Mouse (Mus musculus): ENCODE measurements around the gene Gm11213. TPM values are rescaled to one million over a fixed set of nuclear protein-coding genes. Genes with fewer than 3 reads are reported as not detected.
A peak's percentile ranks its signal among the peaks of the same experiment; 100 is the strongest.

The Gm11213 gene
- not detected in 2 replicates for total RNA-seq (2014; fragmentation: Nextera tagmentation)
- total RNA-seq (2017) = not detected in 2 replicates

DNA sequence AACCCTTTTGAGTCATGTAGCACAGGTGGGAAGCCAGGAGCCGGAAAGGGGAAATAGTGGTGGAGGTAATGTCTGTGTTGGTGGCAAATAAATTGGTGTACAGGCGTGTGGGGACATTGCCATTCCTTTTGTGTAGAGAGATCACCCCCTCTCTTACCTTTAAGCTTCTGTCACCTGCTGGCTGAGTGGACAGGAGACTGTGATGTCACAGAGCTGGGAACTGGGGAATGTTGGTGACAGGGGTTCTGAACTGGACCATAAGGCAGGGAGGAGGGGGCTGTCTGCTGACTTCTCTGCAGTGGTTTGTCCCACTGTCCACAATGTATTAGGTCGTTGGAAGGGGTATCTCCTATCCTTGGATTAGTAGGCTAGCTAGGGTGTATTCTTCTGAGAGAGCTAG lies at the start of gene Gm11213:
Gene Gm11213 (minus strand): TSS at position 317 of the 400 bp plus-strand sequence.
- ATAC-seq (replicated peaks; ENCODE audit: poor library complexity, severe bottlenecking) = no peak

DNA sequence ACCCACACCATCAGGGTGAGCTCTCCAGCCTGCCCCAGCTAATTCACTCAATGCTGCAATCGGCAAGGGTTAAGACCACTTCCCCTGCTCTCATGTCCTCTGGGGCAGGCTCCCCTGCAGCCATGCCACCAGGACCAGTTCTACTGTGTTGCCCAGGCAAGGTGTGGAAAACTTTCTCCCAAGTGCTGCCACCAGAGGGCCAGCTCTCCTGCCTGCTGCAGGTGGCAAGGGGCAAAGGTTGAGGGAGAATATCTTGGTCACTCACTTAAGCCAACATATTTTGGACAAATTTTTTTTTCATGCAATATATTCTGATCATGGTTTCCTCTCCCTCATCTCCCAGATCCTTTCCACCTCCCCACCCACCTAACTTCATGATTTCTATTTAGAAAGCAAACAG lies 49.3 kb upstream of the Gm11213 start:
- ATAC-seq (replicated peaks; ENCODE audit: poor library complexity, severe bottlenecking) = peak; percentile 61

DNA sequence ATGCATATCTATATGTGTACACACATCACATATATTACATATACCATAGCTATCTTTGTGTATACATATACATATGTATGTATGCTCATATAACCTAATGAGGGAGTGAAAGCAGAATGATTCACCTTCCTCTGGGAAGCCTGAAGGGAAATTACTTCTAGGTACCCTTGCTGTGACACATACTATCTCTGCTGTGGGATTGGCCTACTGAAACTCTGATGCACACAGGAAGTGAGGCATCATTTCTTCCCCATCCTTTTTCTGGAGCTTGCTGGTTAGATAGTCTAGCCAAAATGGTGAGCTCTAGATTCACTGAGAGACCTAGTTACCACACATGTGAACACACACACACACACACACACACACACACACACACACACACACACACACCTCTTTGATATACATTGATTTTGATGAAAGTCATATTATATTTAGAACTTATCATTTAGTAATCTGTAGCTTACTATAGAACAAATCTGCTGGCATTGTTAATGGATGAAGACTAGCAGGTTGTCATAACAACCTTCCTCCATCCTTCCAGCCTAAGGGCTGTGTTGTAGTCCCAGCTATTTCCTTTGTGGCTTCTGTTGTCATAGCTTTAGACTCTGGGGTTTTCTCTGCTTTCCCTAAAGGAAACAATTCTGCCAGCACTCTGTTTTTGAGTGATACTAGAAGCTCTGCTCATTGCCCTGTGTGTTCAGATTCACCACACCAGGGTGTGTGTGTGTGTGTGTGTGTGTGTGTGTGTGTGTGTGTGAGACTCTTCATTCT lies 39.1 kb upstream of the Gm11213 start:
- no peak for ATAC-seq (replicated peaks; ENCODE audit: poor library complexity, severe bottlenecking)

DNA sequence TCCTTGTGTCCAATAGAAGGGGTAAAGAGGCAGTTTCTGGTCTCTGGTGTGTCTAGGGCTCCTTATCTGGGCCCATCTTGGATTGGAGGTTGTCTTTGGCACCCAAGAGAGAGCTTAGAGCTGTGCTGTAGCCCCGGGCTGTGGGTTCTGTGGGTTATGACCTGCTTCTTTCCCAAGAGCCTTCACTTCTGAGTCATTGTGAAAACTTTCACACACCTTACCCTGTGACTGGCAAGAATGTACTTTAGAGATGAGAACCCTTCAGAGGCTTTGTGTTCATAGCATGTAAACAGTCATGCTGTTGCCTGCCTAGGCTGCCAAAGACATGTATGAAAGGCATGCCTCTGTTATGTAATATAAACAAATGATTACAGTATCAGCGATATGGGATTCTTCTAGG lies 34.8 kb upstream of the Gm11213 start:
- no peak; the same call in 1 of the 2 replicates for ATAC-seq (replicated peaks; ENCODE audit: poor library complexity, severe bottlenecking)

DNA sequence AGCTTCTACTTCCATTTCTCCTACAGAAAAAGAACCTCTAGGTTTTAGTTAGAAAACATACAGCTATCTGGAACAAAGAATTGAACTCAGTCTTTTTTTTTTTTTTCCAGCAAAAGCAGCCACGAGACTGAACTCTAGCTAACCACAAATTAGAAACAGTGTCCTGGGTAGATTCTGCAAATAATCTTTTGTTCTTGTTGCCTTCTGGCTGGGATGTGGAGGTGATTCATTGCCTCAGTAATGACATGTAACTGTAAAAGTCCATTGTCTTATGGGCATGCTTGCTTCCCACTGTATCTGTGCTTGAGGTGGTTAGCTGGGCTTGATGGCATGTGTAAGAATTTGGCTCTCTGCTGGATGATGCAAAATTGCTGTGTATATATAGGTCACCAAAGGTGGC lies 33.5 kb upstream of the Gm11213 start:
- no peak for ATAC-seq (replicated peaks; ENCODE audit: poor library complexity, severe bottlenecking)

DNA sequence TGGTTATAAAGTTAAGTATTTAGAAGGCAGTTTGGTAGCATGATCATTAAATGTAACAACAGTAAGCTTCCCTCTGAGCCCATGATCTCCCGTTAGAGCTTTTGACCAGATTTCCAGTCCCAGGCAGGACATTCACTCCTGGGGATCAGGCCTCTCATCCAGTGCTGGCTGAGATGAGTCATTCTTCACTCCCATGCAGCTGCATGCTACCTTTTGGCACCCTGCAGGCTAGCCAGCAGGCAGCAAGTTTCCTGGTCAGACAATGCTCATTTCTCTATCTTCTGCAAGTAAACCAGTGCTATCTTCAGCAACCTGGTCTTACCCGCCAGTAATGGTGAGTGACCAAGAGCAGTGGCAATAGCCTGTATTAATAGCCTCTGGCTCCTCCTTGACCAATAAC lies 28.1 kb upstream of the Gm11213 start:
- ATAC-seq (replicated peaks; ENCODE audit: poor library complexity, severe bottlenecking) = no peak

DNA sequence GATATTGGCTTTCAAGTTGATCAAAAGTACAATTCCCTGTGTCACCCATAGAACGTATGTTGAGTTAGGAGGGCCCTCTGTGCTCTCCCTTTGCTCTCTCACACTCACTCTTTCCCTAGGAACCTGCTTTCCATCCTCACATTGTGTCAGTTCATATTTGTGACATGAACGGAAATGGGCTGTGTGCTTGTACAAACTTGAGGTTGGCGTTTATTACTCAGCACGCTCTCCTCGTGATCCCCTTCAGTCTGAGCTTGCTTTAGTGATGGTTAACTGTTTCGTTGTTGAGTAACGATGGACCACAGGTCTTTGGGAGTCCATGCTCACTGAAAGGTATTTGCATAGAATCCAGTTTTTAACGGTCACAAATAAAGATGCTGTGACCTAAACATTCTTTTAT lies 22.1 kb upstream of the Gm11213 start:
- peak; percentile 69 for ATAC-seq (replicated peaks; ENCODE audit: poor library complexity, severe bottlenecking)

DNA sequence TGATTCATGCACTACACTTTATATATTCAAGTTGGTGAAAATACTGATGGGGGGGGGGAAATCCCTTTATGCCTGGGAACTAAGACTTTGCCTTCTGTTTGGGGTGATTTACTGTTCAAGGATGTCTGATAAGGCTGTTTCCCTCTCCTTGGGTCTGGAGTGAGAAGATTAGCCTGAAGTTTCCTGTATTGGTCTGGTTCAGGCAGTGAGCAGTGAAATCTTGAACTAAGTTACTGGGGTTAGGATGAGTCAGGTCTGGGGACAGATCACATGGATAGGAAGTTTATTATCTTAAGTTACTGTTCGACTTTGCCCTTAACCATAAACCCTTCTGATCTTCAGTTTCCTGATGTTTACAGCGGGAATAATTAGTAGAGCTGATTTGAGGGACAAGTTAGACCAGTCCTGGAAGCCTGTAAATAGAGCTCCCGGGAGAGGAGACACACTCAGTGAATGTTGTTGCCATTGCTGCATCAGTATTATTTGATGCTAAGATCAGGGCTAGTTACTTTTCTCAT lies 20.6 kb upstream of the Gm11213 start:
- ATAC-seq (replicated peaks; ENCODE audit: poor library complexity, severe bottlenecking) = no peak

DNA sequence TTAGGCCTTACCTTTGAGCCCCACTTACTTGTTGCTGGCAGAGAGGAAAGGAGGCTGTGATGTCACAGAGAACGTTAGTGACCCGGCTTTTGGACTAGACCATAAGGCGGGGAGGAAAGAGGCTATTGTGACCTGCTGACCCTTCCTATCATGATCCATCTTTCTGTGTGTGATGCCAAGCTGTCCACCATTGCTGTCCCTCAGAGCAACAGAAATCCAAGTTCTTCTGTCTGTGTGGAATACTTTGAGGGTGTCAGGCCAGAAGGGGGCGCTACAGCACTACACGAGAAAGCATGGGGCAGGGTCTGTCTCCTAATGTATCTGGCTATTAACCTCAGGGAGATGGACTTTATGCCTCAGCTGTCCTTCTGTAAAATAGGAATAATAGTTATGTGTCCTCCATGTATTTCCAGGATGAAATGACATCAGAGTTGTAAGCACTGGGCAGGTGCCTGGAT lies 17.3 kb upstream of the Gm11213 start, which contains the start of gene Tex48:
Gene Tex48 (minus strand): TSS at position 51 of the 458 bp plus-strand sequence.
- ATAC-seq (replicated peaks; ENCODE audit: poor library complexity, severe bottlenecking) = peak; percentile 58

DNA sequence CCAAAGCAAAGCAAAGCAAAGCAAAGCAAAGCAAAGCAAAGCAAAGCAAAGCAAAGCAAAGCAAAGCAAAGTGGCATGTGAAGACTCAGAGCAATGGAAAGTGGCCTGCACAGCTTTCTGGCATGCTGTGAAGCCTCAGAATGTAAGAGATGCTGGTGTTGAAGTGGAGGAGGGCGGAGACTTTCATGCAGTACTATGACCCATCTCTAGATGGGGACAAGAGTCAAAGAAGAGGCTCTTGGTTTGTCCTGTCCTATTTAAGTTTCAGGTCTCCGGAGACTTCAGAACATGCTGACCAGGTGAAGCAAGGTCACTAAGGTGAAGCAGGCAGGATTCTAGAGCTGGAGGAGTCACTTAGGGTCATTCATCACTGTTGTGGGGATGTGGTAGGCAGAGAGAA lies 16.8 kb upstream of the Gm11213 start:
- peak; percentile 43; the same call in 1 of the 2 replicates for ATAC-seq (replicated peaks; ENCODE audit: poor library complexity, severe bottlenecking)

DNA sequence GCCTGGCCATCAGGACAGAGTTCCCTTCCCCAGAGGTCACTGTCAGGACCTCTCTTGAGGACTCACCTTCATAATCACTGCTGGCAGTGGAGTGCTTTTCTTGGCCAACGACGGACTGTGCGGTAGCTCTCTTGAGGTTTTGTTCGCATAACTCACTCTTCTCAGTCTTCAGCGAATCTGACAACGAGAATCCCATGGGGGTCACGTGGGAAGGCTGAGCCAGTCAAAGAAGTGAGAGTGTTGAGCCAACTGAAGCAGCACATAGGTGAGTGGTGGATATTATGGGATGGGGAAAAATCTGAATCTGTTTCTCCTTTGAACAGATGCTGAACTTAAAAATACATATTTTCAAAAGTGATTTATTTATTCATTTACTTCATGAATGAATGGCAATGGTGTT lies 3.3 kb upstream of the Gm11213 start:
- ATAC-seq (replicated peaks; ENCODE audit: poor library complexity, severe bottlenecking) = no peak

DNA sequence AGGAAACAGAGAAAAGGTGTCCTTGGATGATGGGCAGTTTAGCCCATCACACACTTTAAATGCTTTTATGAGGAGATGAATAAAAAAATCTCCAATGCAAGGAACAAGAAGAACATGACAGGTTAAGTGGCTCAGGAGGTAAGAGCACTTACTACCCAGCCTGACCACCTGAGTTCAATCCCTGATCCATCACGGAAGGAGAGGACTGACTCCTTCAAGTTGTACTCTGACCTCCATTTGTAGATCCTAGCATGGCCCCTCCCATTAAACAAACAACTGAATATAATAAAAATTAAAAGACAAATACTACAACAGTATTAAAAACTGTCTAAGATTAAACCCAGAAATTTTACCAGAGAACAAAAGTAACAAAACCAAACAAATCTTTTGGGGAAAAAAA lies 907 bp upstream of the Gm11213 start:
- no peak for ATAC-seq (replicated peaks; ENCODE audit: poor library complexity, severe bottlenecking)

DNA sequence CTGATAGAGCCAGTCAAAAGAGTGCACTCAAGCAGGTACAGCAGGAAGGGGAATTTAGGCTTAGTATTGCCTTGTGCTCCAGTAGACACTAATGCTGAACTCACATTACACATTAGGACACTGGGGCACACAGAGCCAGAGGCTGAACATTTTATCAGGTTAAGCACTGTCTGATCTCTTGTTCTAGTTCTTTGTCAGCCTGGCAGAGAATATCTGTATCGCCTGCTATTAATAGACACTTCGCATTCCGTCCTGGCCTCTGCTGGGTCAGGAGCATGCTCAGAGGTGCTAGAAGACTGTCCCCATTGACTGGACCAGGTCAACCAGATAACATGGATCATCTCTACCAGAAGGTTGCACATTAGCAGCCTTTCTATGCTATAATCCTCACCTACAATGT lies 484 bp upstream of the Gm11213 start:
- ATAC-seq (replicated peaks; ENCODE audit: poor library complexity, severe bottlenecking) = no peak

DNA sequence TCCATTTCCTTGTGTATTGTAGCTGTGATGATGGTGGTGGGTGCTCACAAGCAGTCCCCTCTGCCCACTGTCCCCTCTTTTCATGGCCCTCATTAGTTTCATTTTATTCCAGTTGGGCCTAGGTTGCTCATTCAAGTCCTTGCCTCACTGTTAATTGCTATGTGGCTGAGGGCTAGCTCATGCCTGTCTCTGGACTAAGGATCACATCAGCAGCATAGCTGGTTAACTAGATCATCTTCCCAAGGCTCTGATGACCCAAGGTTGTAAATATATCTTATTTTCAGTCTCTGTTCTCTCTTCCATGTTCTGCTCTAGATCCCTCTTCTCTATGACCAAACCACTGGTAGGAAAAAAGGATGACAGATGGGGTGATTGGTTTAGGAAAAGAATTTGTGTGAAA lies 3.8 kb downstream of the Gm11213 start:
- no peak for ATAC-seq (replicated peaks; ENCODE audit: poor library complexity, severe bottlenecking)

DNA sequence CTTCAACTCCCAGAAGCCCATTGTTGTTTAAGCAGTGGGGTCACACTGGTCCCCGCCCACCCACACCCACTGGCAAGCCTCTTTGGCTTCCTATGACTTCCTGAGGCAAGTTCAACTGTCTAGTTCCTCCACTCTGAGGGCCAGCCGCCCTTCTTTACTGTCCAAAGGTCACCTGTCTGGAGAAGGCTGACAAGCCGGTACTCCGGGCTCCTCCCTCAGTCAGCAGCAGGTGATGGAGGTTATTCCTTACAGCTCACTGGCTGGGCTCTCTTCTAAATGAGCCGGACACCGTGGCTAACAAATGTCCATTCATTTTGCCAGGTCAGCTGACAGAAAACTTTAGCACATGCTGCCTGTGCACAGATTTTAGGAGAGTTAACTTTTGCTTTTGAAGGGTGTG lies 4.3 kb downstream of the Gm11213 start:
- no peak for ATAC-seq (replicated peaks; ENCODE audit: poor library complexity, severe bottlenecking)

DNA sequence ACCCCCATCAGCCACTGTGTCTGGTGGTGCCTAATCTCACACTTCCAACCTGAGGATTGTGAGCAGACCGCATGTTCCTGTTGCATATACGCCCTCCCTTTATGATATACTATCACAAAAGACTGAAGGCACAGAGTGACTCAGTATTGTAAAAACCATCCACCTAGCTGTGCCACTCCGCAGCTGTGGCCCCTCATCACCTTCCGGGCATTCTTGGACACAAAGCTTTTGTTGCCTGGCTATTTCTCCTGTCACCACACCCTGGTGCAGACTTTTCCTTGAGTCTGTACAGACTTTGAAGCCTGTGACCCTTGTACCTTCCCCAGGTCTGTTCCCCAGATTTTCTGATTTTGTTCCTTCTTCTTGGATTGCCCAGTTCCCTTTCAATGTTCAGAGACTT lies 9.1 kb downstream of the Gm11213 start:
- ATAC-seq (replicated peaks; ENCODE audit: poor library complexity, severe bottlenecking) = no peak

DNA sequence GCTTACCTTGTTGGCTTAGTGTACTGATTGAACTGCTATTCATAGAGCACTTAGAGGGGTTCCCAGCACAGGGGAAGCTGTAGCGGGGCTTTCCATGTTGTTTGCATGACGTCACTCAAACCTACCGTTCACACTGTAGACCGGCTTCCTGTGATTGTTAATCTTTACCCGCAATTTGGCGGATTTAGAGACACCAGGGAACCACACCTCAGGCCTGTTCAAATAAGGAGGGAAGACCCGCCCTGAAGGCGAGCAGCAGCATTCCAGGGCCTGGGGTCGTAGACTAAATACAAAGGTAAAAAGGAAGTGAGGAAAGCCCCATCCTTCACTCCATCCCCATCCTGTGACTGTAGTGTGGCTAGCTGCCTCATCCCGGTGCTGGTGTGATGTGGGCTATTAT lies 9.8 kb downstream of the Gm11213 start:
- 0 out of 2 replicates have a peak, but pooled peaks have one; percentile 7 for ATAC-seq (replicated peaks; ENCODE audit: poor library complexity, severe bottlenecking)

DNA sequence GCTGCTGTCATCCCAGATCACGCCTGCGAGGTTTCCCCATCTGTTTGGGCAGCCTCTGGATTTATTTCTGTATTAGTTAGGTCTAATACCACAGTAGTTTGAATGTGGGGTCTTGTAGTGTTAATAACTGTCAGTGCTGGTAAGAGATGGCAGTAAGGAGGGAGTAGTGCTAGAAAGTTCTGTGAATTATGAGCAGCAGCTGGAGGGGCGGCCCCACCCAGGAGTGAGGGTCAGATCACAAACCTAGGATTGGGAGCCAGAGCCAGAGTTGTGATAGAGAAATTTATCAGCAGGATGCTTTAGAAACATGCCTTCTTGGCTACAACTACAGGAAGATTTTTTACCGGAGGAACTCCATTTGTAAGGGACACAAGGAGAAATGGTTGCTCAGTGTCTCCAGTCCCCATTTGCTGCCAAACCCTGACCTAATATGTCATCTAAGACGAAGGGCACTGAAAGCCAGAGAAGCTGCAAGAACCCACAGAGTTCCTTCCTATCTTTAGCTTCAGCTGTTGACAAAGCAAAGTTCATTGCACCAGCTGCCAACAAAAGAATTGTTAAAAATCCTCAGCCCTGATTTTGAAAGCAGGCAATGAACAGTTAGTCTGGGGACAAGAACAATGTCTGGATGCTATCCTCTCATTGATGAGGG lies 10.5 kb downstream of the Gm11213 start:
- no peak for ATAC-seq (replicated peaks; ENCODE audit: poor library complexity, severe bottlenecking)

DNA sequence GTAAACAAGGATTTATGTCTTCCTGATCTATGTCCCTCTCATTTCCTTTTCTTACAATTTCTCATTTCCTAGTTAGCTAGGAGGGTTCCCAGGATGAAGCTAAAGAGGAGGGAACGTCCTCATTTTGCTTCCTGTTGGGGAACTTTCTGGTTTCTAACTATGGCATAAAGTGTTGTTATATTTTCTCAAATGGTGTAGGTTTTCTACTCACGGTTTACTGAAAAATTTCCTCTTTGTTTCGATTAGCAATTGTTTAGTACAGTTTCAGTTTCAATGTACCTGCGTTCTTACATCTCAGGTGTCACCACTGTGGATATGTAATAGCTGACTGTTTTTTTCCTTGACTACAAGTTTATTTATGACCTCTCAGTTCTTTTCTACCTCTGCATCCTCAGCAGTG lies 14.5 kb downstream of the Gm11213 start:
- ATAC-seq (replicated peaks; ENCODE audit: poor library complexity, severe bottlenecking) = peak; percentile 30

DNA sequence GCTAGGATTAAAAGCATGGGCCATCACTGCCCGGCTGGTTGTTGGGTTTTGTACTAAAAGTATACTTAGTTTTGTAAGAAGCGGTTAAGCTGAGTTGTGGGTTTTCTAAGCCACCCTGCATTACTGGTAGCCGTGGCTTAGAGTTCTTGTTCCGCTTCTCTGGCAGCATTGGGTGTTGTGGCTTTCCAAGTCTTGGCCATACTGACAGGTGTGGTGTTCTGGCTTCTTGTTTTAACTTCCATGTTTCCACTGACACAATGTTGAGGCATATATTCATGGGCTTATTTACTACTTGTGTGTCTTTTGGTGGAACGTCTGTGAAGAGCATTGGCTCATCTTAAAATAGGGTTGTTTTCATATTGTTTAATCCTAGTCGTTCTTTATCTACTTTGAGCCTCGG lies 15.1 kb downstream of the Gm11213 start:
- ATAC-seq (replicated peaks; ENCODE audit: poor library complexity, severe bottlenecking) = peak; percentile 86

DNA sequence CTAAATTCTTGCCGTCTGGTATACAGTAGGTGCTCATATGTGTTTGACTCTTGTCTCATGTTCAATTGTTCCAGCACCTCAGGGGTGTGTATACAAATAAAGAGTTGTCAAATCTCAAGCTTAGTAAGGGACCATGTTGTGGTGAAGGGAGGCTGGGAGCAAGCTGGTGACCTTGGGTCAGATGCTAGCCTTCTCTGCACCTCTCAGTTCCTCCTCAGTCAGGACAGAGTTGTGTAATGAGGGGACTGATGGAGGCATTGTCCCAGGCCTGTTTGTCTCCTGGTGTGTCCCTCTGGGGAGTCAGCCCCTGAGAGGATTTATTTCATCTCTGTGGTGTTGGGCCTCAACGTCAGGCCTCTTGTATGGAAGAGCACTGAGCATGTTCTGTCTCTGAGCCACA lies 18.8 kb downstream of the Gm11213 start:
- peak; percentile 70 for ATAC-seq (replicated peaks; ENCODE audit: poor library complexity, severe bottlenecking)

Measured in granulocyte monocyte progenitor cell, adult 5-6 weeks (primary cell).